Mouse (Mus musculus) mouse embryonic stem cell (cell line): ENCODE data around the gene Gucy2g.

Experiments used
- in situ Hi-C, 2 experiments: fragments of 300-500 bp; cut with MboI; formaldehyde crosslinking; loops; 1 replicate in 1 of 2; 3 replicates in 1 of 2; pipeline ENCODE4 v1.14.3; 2019 to 2020; ENCODE audit warnings: low sequenced_read_pairs in 2 of 2, low pct_unique_long_range_greater_than_20kb in 1 of 2, mixed read lengths in 1 of 2; ENCODE audit not compliant: unreplicated experiment in 1 of 2

The Gucy2g gene

DNA sequence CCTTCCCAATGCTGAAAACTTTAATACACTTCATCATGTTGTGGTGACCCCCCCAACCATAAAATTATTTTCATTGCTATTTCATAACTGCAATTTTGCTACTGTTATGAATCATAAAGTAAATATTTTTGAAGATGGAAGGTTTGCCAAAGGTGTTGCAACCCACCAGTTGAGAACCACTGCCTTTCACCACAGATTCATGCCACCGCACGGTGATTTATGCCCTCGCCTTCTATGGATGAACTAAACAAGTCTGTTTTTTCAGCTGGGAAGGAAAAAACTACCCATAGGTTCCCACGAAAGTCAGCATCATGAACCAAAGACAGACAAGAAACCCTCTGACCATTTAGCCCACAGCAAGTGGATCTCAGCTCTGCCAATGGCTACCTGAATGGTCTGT, 24.2 kb downstream of the Gucy2g start:
- in situ Hi-C loops = loop anchor here in 1 of 2 experiments (25.0 kb wide), 1 partner anchor 1180 kb away; the partner anchor contains the start of gene Adra2a

DNA sequence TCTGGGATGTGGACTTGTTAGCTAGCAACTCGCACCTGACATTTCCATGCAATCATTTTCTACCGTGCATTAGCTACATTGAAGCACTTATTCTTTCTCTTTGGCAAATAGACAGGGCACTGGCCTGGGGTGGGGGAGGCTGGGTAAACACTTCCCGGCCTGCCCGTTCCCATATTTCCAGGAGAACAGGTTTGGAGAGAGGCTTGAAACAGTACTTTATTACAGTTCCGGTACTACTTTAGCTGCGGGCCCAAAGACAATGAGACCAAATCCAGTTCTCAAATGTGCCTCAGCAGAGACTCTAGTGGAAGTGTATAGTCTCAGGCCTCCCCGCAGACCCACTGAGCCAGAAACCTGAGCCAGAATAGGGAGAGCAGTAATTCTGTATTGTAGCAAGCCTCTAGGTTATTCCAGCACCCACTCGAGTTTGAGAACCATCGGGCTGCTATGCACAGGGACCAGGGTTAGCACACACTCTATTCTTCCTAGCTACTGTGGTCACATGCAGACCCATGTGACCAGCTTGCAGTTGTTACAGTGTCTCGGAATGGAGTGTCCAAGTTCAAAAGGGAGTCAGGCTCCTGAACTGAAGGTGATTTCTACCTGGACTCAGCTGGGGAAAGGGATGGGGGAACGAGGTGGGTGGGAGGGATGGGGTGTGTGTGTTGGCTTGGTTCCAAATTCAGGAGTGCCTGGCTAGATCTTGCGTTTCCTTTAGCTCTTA, 27.3 kb downstream of the Gucy2g start:
- in situ Hi-C loops = loop anchor here in 1 of 2 experiments (25.0 kb wide), 1 partner anchor 1176 kb away; the partner anchor contains the start of gene Adra2a

DNA sequence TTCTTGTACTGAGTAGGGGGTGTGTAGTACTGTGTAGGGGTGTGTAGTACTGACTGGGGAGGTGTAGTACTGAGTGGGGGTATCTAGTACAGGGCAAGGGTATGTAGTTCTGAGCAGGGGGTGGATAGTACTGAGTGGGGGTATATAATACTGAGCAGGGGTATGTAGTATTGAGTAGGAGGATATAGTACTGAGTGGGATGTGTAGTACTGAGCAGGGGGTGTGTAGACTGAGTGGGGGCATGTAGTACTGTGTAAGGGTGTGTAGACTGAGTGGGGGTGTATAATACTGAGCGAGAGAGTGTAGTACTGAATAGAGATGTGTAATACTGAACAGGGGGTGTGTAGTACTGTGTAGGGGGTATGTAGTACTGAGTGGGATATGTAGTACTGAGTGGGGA, 29.3 kb downstream of the Gucy2g start:
- in situ Hi-C loops = loop anchor here in 1 of 2 experiments (25.0 kb wide), 1 partner anchor 1174 kb away; the partner anchor contains the start of gene Adra2a

DNA sequence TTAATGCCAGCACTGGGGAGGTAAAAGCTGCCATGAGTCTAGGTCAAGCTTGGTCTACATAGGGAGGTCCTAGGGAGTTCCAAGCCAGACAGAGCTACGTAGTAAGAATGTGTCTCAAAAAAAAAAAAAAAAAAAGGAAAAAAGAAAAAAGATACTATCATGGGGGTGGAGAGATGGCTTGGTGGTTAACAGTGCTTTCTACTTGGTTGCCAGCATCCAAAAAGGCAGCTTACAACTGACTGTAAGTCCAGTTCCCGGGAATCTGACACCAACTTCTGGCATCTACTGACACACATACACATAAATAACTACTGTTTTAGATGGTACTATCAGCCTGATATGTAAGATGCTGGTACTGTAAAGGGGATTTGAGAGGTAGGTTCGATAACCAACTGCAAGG, 32.0 kb downstream of the Gucy2g start:
- in situ Hi-C loops = loop anchor here (10.0 to 25.0 kb wide), 2 partner anchors 134 to 1172 kb away; partner anchors contain the start of gene Adra2a (in 1 of the 2)

DNA sequence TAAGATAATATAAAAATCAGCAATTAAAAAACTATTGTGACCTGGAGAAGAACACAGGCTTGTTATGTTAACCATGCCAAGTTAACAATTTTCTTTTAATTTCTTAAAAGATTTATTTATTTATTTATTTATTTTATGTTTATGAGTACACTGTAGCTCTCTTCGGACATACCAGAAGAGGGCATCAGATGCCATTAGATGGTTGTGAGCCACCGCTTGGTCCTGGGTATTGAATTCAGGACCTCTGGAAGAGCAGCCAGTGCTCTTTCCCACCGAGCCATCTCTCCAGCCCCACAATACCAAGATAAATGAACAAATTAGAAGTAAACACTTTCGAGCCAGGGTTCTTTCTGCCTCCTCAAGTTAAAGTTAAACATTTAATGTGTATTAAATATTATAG, 32.4 kb downstream of the Gucy2g start:
- in situ Hi-C loops = loop anchor here (10.0 to 25.0 kb wide), 2 partner anchors 134 to 1171 kb away; partner anchors contain the start of gene Adra2a (in 1 of the 2)

DNA sequence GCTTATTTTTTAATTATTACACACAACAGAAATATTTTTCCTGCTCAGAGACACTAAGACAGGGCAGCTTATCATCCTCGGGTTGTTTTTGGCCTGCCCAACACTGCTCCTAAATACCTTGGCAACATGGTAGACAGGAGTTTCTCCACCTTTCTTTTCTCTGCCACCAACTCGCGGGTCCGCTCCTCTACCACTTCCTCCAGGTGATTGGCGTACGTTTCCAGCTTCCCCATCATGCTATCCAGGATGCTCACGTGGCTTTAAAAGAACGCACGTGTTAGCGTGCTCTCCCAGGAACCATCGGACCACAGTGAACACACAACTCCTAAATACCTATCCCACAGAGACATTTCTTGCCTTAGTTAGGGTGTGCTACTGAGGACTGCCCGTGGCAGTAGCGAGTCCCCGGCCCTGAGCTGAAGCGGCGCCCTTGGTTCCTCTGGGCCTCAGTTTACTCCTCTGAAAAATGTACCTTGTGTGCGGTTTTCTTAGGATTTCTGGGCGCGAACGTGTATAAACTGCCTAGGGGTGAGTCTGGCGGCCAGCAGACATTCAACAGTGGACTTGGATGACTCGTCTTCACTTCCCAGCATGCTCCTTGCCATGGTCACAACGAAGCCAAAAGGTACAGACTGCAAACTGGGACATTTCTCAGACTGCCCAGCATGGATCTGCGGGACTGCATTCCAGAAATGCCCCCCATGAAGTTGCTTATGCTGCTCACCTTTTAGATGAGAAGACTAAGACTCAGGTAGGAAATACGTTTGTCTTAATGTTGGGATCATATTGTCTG, 33.1 kb downstream of the Gucy2g start:
- in situ Hi-C loops = loop anchor here (10.0 to 25.0 kb wide), 2 partner anchors 133 to 1171 kb away; partner anchors contain the start of gene Adra2a (in 1 of the 2)

DNA sequence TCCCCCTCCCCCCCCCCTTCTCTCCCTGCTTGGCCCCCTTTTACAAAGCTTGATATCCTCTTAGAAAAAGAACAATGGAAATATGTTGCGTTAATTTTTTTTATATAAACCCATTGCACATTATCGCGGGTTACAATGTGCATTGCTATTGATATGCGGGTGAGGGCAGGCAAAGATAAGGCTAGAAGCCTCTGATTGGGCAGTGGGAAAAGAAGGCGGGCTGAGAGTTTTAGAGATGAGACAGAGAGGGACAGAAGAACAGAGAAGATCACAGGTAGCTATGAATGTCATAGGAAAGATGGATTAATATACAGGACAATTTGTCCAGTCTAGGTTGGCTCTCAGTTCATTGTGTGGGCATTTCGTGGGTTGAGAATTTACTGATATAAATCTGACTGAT, 33.8 kb downstream of the Gucy2g start:
- in situ Hi-C loops = loop anchor here (10.0 to 25.0 kb wide), 2 partner anchors 132 to 1170 kb away; partner anchors contain the start of gene Adra2a (in 1 of the 2)

DNA sequence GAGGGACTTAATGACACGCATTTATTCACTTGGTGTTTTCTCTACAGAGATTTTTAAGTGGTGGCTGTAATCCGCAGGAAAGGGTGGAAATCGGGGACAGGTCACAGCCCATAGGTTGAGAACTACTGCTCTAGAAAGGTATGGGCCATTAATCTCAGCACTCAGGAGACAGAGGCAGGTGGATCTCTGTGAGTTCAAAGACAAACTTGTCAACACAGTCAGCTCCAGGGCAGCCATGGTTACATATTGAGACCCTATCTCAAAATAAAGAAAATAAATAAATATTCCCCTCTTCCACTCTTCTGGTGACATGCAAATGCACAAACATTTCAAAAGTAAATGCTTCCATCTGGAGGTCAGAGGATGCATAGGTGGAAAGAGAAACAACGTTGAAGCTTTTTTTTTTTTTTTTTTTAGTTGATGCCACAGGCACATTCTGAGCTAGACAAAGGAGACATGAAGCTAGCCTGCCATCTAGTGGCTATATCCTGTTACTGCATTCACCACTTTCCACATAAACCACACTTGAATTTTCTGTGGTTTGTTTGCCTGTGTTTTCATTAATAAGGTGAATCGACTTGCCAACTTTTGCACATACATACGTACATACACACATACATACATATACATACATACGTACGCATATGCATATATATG, 34.4 kb downstream of the Gucy2g start:
- in situ Hi-C loops = loop anchor here (10.0 to 25.0 kb wide), 2 partner anchors 132 to 1169 kb away; partner anchors contain the start of gene Adra2a (in 1 of the 2)

DNA sequence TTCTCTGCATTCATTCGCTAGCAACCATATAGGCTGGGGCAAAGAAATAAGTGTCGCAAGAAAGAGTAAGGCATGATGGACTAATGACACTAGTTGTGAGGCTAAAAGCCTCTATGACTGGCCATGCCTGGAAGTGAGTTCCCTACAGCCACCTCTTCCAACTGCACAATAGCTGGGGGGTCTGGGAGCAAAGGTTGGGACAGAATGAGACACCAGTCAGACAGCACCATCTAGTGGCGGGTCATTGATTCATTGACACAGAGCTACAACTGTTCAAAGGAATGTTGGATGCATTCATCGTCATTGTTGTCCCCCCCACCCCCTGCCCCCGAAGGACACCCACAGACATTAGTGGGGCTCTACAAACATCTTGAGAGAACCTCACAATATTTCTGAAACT, 42.7 kb downstream of the Gucy2g start:
- in situ Hi-C loops = no loop called here

DNA sequence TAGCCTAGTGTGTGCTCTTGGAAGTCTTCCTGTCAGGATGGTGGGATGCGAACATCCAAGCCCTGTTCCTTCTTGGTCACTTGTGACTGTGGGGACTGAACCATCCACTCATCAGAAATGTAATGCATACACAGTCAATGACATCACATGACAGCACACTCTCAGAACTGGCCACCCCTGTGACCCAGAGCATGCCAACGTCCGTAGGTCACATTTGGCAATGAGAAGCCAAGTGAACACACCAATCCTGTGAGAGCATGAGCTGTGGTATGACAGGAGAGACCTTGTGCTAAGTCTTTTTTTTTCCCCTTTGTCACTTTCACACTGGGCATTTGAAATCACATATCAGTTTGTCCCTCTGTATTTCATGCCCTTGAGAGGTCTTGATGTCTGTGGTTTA, 45.5 kb downstream of the Gucy2g start:
- in situ Hi-C loops = no loop called here

DNA sequence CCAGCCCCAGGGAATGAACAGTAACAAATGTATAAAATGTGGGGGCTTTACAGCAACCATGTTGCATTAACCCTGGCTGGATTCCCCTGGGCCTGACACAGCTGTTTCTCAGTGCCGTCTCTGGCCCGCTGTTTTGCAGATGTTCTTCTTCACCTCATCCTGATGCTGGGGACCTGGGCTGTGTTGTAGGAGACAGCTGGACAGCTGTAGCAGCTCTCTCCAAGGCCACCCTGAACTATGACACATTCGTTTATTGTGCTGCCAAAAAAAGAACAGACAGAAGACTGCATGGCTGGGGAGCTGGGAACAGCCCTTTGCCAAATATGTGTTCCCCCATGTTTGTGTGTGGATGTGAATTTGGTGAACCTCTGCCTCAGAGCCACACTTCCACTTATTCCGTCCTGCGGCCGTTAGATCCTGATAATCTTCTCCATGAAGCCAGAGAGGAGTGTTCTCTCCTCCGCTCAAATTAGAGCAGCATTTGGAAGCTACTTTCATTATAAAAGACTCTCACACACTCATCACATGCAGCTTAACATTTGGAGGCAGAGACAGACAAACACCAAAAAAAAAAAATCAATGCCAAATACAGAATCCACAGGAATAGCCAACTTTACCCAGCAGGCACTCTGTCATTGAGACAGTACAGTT, 46.4 kb downstream of the Gucy2g start:
- in situ Hi-C loops = no loop called here

DNA sequence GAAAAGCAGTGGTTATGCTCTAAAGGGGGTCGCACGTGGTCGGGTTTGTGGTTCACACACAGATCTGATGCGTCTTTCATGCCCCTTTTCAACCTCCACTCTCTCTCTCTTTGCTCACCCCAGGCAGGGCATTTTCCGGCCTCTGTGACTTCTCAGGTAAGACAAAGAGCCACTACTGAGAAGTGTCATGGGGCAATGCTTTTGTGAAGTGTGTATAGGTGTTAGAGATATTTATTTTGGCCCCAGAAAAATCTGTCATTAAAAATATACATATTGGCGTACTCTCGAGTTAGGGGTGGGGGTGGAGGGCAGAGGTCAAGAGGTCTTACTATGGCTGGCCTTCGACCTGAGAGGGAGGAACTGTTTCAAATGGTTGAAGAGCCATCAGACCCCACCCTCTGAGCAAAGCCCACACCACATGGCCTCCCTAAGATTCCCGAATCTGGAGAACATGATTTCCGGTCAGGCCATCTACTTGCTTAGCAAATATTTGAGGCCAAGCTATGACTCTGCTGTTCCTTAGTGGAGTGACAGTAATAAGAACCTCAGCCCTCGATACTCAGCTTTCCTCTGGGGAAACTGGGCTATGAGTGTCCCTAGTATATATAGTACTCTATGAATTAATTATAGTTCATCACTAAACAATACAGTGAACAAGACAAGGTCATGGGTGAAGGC, 47.2 kb downstream of the Gucy2g start:
- in situ Hi-C loops = no loop called here

DNA sequence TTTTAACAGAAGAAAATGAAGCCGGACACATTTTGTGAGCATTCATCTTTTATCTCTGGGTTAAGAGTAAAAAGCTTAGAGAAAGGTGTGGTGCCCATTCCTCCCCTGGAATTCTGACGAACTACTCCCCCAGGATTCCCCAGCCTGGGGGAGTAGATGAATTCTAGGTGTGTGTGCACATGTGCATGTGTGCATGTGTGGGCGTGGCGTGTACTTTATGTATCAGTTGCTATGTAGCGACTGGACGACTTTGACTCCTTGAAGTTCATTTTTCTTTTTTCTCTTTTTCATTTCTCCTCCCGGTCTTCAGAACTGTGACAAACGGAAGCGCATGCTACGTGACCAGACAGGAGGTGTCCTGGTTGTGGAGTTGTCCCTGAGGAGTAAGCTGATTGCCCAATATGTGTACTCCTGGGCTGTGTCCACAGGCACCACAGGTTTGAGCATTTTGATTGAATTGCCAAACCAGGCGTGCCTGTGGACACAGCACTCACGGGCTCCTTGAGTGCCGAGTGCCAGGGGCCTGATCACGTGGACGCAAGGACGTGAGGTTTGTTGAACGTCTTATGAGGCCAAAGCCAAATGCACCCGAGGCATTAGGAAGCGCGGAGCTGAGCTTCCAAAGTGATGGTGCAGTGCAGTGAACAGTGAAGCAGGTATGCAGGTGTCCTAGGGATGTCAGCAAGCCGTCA, 48.6 kb downstream of the Gucy2g start:
- in situ Hi-C loops = no loop called here

DNA sequence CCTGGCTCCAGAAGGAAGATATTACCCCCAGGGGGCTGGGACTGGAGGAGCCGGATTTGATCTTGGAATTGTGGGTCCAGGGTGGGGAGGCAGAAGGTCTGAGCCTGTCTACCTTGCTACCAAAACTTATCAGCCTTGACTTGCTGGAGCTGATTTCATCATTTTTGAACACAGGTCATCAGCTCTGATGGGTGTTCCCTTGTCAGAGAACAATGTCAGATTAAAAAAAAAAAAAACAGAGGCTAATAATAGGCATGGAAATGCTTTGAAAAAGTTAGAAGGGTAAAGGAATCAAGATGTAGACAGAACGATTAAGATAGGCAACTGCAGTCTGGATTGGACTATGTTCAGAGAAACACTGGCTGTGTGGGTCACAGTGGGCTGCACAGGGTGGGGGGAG, 49.4 kb downstream of the Gucy2g start:
- in situ Hi-C loops = no loop called here

DNA sequence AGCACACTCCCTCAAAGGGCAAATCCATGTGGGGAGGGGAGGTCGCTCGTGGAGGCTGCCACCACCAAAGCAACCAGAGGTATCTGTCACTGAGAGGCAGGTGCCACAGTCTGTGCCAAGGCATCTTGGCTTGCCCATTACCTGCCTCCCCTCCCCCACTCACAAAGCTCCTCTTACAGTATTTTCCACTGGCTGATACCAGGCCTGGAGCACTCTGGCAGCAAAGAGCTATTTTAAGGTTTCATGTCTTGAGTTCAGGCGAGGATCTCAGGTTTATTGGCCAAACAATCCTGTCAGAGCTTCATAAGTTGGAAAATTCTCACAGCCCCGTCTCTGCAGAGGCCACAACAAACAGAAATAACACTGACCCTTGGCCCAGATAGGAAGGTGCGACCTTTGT, 51.0 kb downstream of the Gucy2g start:
- in situ Hi-C loops = no loop called here

DNA sequence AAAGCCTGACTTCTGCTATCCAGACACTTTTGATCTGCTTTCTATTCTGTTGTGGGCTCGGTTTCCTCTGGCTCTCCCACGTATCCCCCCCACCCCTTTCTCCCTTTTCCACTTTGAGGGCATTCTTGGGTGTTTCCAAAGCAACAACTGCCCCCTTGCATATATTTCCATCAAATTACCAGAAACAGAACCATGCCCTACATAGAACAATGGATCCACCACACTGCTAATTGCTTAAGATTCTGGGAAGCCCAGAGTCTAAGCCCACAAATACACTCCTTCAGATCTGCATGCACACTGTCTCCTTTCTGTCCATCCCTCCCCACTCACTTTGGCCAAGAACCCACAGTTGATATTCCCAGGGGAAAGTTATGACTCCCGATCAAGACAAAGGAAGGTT, 55.4 kb downstream of the Gucy2g start:
- in situ Hi-C loops = no loop called here

DNA sequence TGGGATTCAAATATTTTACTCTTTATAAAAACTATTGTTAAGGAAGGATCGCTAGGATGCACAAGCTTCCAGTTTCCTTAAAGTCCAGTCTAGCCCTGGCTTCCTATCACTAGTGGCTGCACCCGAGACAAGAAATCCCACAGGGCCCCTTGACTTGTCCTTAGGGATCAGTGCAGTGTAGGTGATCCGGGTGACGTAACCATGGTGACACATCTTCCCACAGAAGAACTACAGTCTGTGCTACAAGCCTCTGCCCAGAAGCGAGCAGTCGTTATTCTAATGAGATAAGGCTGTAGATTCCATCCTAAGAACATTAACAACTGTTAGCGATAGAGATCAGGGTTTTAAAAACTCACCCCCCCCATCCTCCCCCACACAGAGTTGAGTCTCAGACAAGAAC, 56.0 kb downstream of the Gucy2g start:
- in situ Hi-C loops = no loop called here
